Mouse (Mus musculus) C2C12 (cell line): ENCODE measurements around the gene Fam69a. TPM values are rescaled to one million over a fixed set of nuclear protein-coding genes. Genes with fewer than 3 reads are reported as not detected.

Source experiments
- H3K27me3 ChIP-seq: one replicate; pipeline ENCODE4 v1.6.1; 2011; ENCODE audit not compliant: control insufficient read depth, insufficient read depth, insufficient read length
- H3K36me3 ChIP-seq: one replicate; pipeline ENCODE4 v1.6.1; 2011; ENCODE audit not compliant: control insufficient read depth, insufficient read depth
- H3K4me3 ChIP-seq: one replicate; pipeline ENCODE4 v1.5.1; 2011; ENCODE audit warnings: mild to moderate bottlenecking, control low read depth; ENCODE audit not compliant: poor library complexity, insufficient read depth, severe bottlenecking
- H3K79me2 ChIP-seq: one replicate; pipeline ENCODE4 v1.6.1; 2011; ENCODE audit not compliant: control insufficient read depth, insufficient read depth
- H3K79me3 ChIP-seq: one replicate; pipeline ENCODE4 v1.6.1; 2011; ENCODE audit warnings: low read depth, control low read depth
- H3ac ChIP-seq: one replicate; pipeline ENCODE3; 2011; ENCODE audit warnings: low read depth; ENCODE audit not compliant: control insufficient read depth, insufficient read length
- CEBPB ChIP-seq: IDR thresholded peaks from one replicate; pipeline ENCODE4 v1.6.1; 2011; ENCODE audit warnings: low read depth, mild to moderate bottlenecking, control low read depth, moderate library complexity
- CTCF ChIP-seq: IDR thresholded peaks from one replicate; pipeline ENCODE4 v1.5.1; 2011; ENCODE audit not compliant: control insufficient read depth, insufficient read depth, insufficient read length
- FOSL1 ChIP-seq: IDR thresholded peaks from one replicate; pipeline ENCODE4 v1.8.0; 2011; ENCODE audit warnings: mild to moderate bottlenecking, low read length; ENCODE audit not compliant: poor library complexity, insufficient read depth, severe bottlenecking
- MAX ChIP-seq: IDR thresholded peaks from one replicate; pipeline ENCODE4 v1.6.1; 2011; ENCODE audit warnings: mild to moderate bottlenecking, control low read depth
- MYOD1 ChIP-seq: IDR thresholded peaks from one replicate; pipeline ENCODE4 v1.6.1; 2011; ENCODE audit warnings: low read depth; ENCODE audit not compliant: control insufficient read depth, insufficient read length
- MYOG ChIP-seq: IDR thresholded peaks from one replicate; pipeline ENCODE4 v1.6.1; 2011; ENCODE audit not compliant: control insufficient read depth, insufficient read length; ENCODE audit errors: extremely low read depth
- USF1 ChIP-seq: IDR thresholded peaks from one replicate; pipeline ENCODE4 v1.6.1; 2011; ENCODE audit warnings: low read depth, mild to moderate bottlenecking, control low read depth, moderate library complexity
- polyA plus RNA-seq: library from polyadenylated mRNA; unstranded; fragments of >200 nt; fragmentation: generic; extraction: Trizol; gene quantifications from one replicate; pipeline ENCODE4 v1.2.1, GENCODE M21; 2012; ENCODE audit warnings: missing spikeins

The Fam69a gene
- polyA plus RNA-seq, 1 experiment = 4.8 TPM

- H3K79me3 ChIP-seq = peaks cover 2% of the 10 kb centered on the region
- no peak overlapping the region for H3ac ChIP-seq
- no peaks in the 10 kb centered on the region for H3K27me3 ChIP-seq
- TF ChIP-seq MYOG (no peak), CEBPB (no peak), MAX (no peak), MYOD1 (no peak)
- no peaks in the 10 kb centered on the region for H3K79me2 ChIP-seq
- no peak overlapping the region for H3K4me3 ChIP-seq
- no peaks in the 10 kb centered on the region for H3K36me3 ChIP-seq
Observed at GRCm38 (mm10) chr5:107936625-107937389, 50.1 kb downstream of the Fam69a start.

- no peak overlapping the region for H3ac ChIP-seq
- peaks cover 2% of the 10 kb centered on the region for H3K79me3 ChIP-seq
- no peaks in the 10 kb centered on the region for H3K36me3 ChIP-seq
- TF ChIP-seq MYOG (no peak), CTCF (no peak), FOSL1 (no peak), USF1 (no peak), MAX (no peak), MYOD1 (no peak), CEBPB (no peak)
- H3K4me3 ChIP-seq = no peak overlapping the region
- no peaks in the 10 kb centered on the region for H3K27me3 ChIP-seq
- H3K79me2 ChIP-seq = no peaks in the 10 kb centered on the region
Observed at GRCm38 (mm10) chr5:107934770-107935543, 51.9 kb downstream of the Fam69a start.

- Histone ChIP-seq H3ac (no peak overlapping the region), H3K36me3 (no peaks in the 10 kb centered on the region), H3K79me2 (no peaks in the 10 kb centered on the region), H3K27me3 (no peaks in the 10 kb centered on the region), H3K4me3 (no peak overlapping the region), H3K79me3 (peaks cover 2% of the 10 kb centered on the region)
- TF ChIP-seq FOSL1 = no peak
- no peak for TF ChIP-seq CTCF
- no peak for TF ChIP-seq CEBPB
- no peak for TF ChIP-seq MAX
- TF ChIP-seq MYOD1 = no peak
- TF ChIP-seq MYOG = no peak
- TF ChIP-seq USF1 = no peak
Observed at GRCm38 (mm10) chr5:107933202-107933974, 53.5 kb downstream of the Fam69a start.

GRCm38 (mm10) chr5:107932556-107932955 lies 54.3 kb downstream of the Fam69a start:
- Histone ChIP-seq H3ac (no peak overlapping the region), H3K36me3 (no peaks in the 10 kb centered on the region), H3K79me3 (peaks cover 2% of the 10 kb centered on the region), H3K27me3 (no peaks in the 10 kb centered on the region), H3K79me2 (no peaks in the 10 kb centered on the region), H3K4me3 (no peak overlapping the region)
- TF ChIP-seq USF1 (no peak), MAX (no peak), CTCF (no peak), MYOG (no peak), CEBPB (no peak), FOSL1 (no peak), MYOD1 (no peak)

- H3K4me3 ChIP-seq = no peak overlapping the region
- no peak overlapping the region for H3ac ChIP-seq
- H3K27me3 ChIP-seq = no peaks in the 10 kb centered on the region
- H3K79me3 ChIP-seq = no peaks in the 10 kb centered on the region
- TF ChIP-seq USF1 (no peak), FOSL1 (no peak), CEBPB (no peak), MYOD1 (no peak)
- no peaks in the 10 kb centered on the region for H3K36me3 ChIP-seq
- no peaks in the 10 kb centered on the region for H3K79me2 ChIP-seq
Observed at GRCm38 (mm10) chr5:107926550-107927249, 60.2 kb downstream of the Fam69a start.
